Mouse (Mus musculus): ENCODE results near the gene Tef.

- no peak for TF ChIP-seq CTCF (IDR thresholded peaks at IDR 0.05; ENCODE audit: low read depth, low read length)
- no peak for TF ChIP-seq POLR2AphosphoS5 (IDR thresholded peaks at IDR 0.05; ENCODE audit: insufficient replicate concordance, low read depth, low read length)
- TF ChIP-seq TAL1 (conservative IDR thresholded peaks at IDR 0.05; ENCODE audit: low read depth, low read length), result no peak
- TF ChIP-seq GATA1 (IDR thresholded peaks at IDR 0.05; ENCODE audit: borderline replicate concordance, low read length), result no peak
- no peak for TF ChIP-seq GATA2 (IDR thresholded peaks at IDR 0.05; ENCODE audit: borderline replicate concordance, low read depth, low read length)
These were observed 12.6 kb downstream of the Tef start for GRCm38 (mm10) chr15:81814716-81815370.
